Mouse (Mus musculus) stomach, embryonic 15.5 days (tissue): ENCODE results near the gene Cdc42bpa. TPM values are rescaled to one million over a fixed set of nuclear protein-coding genes. Genes with fewer than 3 reads are reported as not detected.

Experiments used
- ATAC-seq: fragments of 200-750 bp; cut with Nextera tagmentation; 2 replicates; pipeline ENCODE4 v1.8.0; 2017; ENCODE audit warnings: low read depth, moderate number of reproducible peaks, moderate TSS enrichment; ENCODE audit not compliant: insufficient read depth, low FRiP score
- H3K27ac ChIP-seq: fragments of 300-500 bp; sonication (generic); 2 replicates; pipeline ENCODE4 v1.5.1; 2015; ENCODE audit warnings: mild to moderate bottlenecking, inconsistent platforms
- H3K27me3 ChIP-seq: fragments of 300-500 bp; sonication (generic); replicated peaks from 2 replicates; pipeline ENCODE4 v1.6.1; 2015; ENCODE audit warnings: inconsistent platforms
- H3K36me3 ChIP-seq: fragments of 300-500 bp; sonication (generic); 2 replicates; pipeline ENCODE4 v1.6.1; 2015; ENCODE audit warnings: inconsistent platforms
- H3K4me1 ChIP-seq: fragments of 300-500 bp; sonication (generic); 2 replicates; pipeline ENCODE4 v1.6.1; 2015; ENCODE audit warnings: inconsistent platforms
- H3K4me2 ChIP-seq: fragments of 300-500 bp; sonication (generic); 2 replicates; pipeline ENCODE4 v1.6.1; 2015; ENCODE audit warnings: mild to moderate bottlenecking, inconsistent platforms
- H3K4me3 ChIP-seq: fragments of 300-500 bp; sonication (generic); replicated peaks from 2 replicates; pipeline ENCODE4 v1.5.1; 2015; ENCODE audit warnings: inconsistent platforms
- H3K9ac ChIP-seq: fragments of 300-500 bp; sonication (generic); 2 replicates; pipeline ENCODE4 v1.6.1; 2015; ENCODE audit warnings: inconsistent platforms
- H3K9me3 ChIP-seq: fragments of 300-500 bp; sonication (generic); 2 replicates; pipeline ENCODE4 v1.6.1; 2016; ENCODE audit warnings: inconsistent platforms
- WGBS: fragments of 180-500 bp; shearing (Covaris S2); methylation state at CpG from one replicate; pipeline ENCODE4 v1.1.7; 2015; 5-methylcytosine and 5-hydroxymethylcytosine counted together
- polyA plus RNA-seq: library from polyadenylated mRNA; unstranded; fragments of >200 nt; fragmentation: Nextera tagmentation; extraction: Ambion mirVana; gene quantifications from 2 replicates; pipeline ENCODE4 v1.2.1, GENCODE M21; 2015

The Cdc42bpa gene
- polyA plus RNA-seq, 1 experiment from 2014 or later, result 17.9 TPM

DNA sequence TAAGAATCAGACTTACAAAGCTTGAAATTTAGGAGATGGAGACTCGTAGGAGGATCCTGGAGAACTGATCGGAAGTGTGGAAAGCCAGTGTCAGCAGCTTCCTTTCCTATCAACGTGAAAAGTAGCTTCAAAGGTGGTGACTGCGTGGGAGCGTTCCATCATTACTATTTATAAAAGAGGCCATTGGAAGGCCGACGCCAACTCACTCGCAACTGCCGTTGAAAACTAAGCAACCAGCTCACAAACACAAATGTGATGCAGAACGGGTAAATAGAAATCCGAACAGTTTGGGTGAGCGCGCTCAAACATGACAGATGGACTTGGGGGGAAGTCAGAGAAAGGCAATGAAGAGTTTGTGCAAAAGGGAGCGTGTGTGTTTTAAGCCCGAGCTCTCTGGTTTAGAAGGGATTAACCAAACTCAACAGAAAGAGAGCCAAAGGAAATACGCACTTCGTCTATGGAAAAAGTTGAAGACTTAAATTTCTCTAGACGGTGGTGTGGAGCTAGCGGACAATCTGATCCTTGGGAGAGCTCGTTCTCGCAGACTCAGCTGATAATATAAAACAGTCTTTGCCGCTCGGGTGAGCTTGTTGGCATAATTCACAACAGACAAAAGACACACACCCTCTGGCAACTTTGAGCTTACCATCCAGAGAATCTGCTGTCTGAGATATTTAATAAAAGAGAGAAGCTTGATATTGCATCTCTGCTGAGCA, 20.0 kb upstream of the Cdc42bpa start:
- 62% methylated on average over 23 of the region's 23 CpGs for WGBS
- H3K9me3 ChIP-seq, result no peaks in the 10 kb centered on the region
- 0 out of 2 replicates have a peak overlapping the region, but pooled peaks have one; percentile 0 for H3K4me2 ChIP-seq
- no peak for ATAC-seq
- H3K9ac ChIP-seq, result no peak overlapping the region
- H3K4me1 ChIP-seq, result no peaks in the 10 kb centered on the region
- H3K27me3 ChIP-seq, result no peaks in the 10 kb centered on the region
- H3K36me3 ChIP-seq, result no peaks in the 10 kb centered on the region
- no peak overlapping the region for H3K4me3 ChIP-seq
- H3K27ac ChIP-seq, result 0 out of 2 replicates have a peak overlapping the region, but pooled peaks have one; percentile 1

GRCm38 (mm10) chr1:179940787-179941352, 19.4 kb upstream of the Cdc42bpa start:
- WGBS, result 75% methylated on average over 14 of the region's 14 CpGs
- Histone ChIP-seq H3K27me3 (no peaks in the 10 kb centered on the region), H3K4me3 (no peak overlapping the region), H3K36me3 (no peaks in the 10 kb centered on the region), H3K9ac (no peak overlapping the region), H3K27ac (0 out of 2 replicates have a peak overlapping the region, but pooled peaks have one; percentile 1), H3K4me2 (0 out of 2 replicates have a peak overlapping the region, but pooled peaks have one; percentile 0), H3K9me3 (no peaks in the 10 kb centered on the region), H3K4me1 (no peaks in the 10 kb centered on the region)
- no peak for ATAC-seq

DNA sequence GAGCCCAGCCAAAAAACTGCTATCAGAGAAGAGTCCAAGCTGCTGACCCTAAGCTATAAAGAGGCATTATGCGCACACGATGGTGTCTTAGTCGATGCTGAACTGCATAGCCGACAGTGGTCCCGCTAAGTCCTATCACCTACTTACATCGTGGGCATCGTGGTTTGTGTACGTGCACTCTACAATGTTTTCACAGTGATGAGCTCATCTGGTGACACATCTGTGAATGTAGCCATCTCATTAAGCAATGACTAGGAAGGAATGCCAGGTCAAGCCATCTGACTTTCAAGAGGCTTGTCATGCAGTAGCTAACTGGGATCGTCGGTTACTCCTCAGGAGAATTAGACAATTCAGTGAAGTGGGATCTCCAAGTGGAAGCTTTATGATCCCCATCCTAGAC, 15.3 kb upstream of the Cdc42bpa start:
- H3K36me3 ChIP-seq, result no peaks in the 10 kb centered on the region
- WGBS, result 89% methylated on average over 10 of the region's 10 CpGs
- no peak overlapping the region for H3K4me3 ChIP-seq
- H3K4me2 ChIP-seq, result no peak overlapping the region
- no peaks in the 10 kb centered on the region for H3K9me3 ChIP-seq
- no peak for ATAC-seq
- no peaks in the 10 kb centered on the region for H3K27me3 ChIP-seq
- no peak overlapping the region for H3K27ac ChIP-seq
- no peaks in the 10 kb centered on the region for H3K4me1 ChIP-seq
- H3K9ac ChIP-seq, result no peak overlapping the region

DNA sequence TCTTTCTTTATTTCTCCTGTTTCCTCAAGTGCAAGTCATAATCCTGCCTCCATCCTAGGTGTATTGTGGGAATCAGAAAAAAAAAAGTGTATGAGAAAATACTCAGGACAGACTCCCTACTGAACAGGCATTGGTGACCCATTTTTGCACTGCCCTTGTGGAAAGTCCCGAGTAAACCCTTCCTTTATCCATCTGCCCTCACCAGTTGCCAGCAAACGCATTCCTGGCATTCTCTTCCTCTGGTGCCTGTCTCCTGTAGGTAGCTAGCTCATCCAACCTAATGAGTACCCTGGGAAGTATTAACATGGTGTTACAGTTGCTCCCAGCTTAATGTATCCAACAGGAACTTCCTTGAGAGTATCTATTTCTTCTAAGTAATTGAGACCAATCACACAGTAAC, 13.7 kb upstream of the Cdc42bpa start:
- Histone ChIP-seq H3K27ac (no peak overlapping the region), H3K27me3 (no peaks in the 10 kb centered on the region), H3K4me1 (no peaks in the 10 kb centered on the region), H3K9ac (no peak overlapping the region), H3K4me3 (no peak overlapping the region), H3K4me2 (no peak overlapping the region), H3K36me3 (no peaks in the 10 kb centered on the region), H3K9me3 (no peaks in the 10 kb centered on the region)
- 18% methylated on average over 2 of the region's 2 CpGs for WGBS
- ATAC-seq, result no peak

DNA sequence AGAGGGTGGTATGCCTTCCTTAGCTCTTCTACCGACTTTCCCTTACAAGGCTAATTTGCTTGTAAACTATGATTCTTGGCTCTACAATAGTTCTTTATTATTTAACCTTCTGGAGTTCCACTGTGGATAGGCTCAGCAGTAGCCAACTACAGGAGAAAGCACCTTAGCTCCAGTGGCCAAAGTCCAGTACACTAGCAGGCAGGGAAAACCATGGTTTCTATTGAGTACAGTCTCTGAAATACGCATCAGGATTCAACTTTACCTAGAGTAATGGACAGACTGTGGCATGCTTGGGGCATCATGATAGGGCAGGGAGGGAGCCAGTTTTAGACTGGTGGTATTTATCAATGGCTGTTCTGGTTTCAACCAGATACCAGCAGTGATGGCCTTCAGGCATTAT, 12.6 kb upstream of the Cdc42bpa start:
- ATAC-seq, result no peak
- Histone ChIP-seq H3K9me3 (no peaks in the 10 kb centered on the region), H3K27ac (no peak overlapping the region), H3K36me3 (no peaks in the 10 kb centered on the region), H3K4me1 (no peaks in the 10 kb centered on the region), H3K27me3 (no peaks in the 10 kb centered on the region), H3K9ac (no peak overlapping the region), H3K4me3 (no peak overlapping the region), H3K4me2 (no peak overlapping the region)
- WGBS, result 85% methylated on average over 2 of the region's 2 CpGs

DNA sequence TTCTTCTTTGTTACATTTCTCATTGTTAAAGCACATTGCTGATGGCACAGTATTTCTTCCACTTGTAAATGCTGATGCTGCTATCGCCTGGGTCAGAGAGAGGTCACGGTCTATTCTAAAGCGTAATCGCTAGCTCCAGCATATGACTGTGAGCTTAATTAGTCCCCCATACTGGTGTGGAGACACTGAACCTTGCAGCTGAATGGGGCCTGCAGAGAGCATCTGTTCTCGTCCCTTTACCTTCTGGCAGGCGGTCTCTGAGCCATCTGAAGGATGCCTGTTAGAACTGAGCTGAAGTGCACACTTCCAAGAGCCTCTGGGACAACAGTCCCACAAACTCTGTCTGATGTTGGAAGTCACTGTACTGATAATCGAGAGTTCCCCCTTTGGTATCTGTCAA, 8.7 kb upstream of the Cdc42bpa start:
- Histone ChIP-seq H3K27ac (no peak overlapping the region), H3K4me1 (no peaks in the 10 kb centered on the region), H3K9ac (no peak overlapping the region), H3K9me3 (no peaks in the 10 kb centered on the region), H3K4me2 (no peak overlapping the region), H3K4me3 (no peak overlapping the region), H3K36me3 (no peaks in the 10 kb centered on the region), H3K27me3 (no peaks in the 10 kb centered on the region)
- 73% methylated on average over 7 of the region's 7 CpGs for WGBS
- no peak for ATAC-seq

- Histone ChIP-seq H3K9ac (no peak overlapping the region), H3K4me1 (no peaks in the 10 kb centered on the region), H3K9me3 (no peaks in the 10 kb centered on the region), H3K4me2 (no peak overlapping the region), H3K27ac (no peak overlapping the region), H3K36me3 (no peaks in the 10 kb centered on the region), H3K27me3 (no peaks in the 10 kb centered on the region), H3K4me3 (no peak overlapping the region)
- no peak for ATAC-seq
- WGBS, result 77% methylated on average over 3 of the region's 3 CpGs
Measured at GRCm38 (mm10) chr1:179953251-179953650, 7.0 kb upstream of the Cdc42bpa start.

GRCm38 (mm10) chr1:179957431-179957830, 2.8 kb upstream of the Cdc42bpa start:
- H3K27me3 ChIP-seq, result no peaks in the 10 kb centered on the region
- ATAC-seq, result no peak
- WGBS, result 75% methylated on average over 3 of the region's 3 CpGs
- H3K27ac ChIP-seq, result no peak overlapping the region
- no peaks in the 10 kb centered on the region for H3K36me3 ChIP-seq
- no peak overlapping the region for H3K4me3 ChIP-seq
- no peak overlapping the region for H3K9ac ChIP-seq
- H3K9me3 ChIP-seq, result no peaks in the 10 kb centered on the region
- no peaks in the 10 kb centered on the region for H3K4me1 ChIP-seq
- H3K4me2 ChIP-seq, result no peak overlapping the region

- Histone ChIP-seq H3K4me3 (peak overlapping the region; percentile 82), H3K27me3 (no peaks in the 10 kb centered on the region), H3K9ac (peak overlapping the region; percentile 88), H3K36me3 (no peaks in the 10 kb centered on the region), H3K9me3 (no peaks in the 10 kb centered on the region), H3K4me1 (no peaks in the 10 kb centered on the region), H3K4me2 (peak overlapping the region; percentile 64), H3K27ac (peak overlapping the region; percentile 93)
- 6% methylated on average over 41 of the region's 41 CpGs for WGBS
- no peak; the same call in 1 of the 2 replicates for ATAC-seq
Measured at GRCm38 (mm10) chr1:179958871-179959720, 1.2 kb upstream of the Cdc42bpa start.

DNA sequence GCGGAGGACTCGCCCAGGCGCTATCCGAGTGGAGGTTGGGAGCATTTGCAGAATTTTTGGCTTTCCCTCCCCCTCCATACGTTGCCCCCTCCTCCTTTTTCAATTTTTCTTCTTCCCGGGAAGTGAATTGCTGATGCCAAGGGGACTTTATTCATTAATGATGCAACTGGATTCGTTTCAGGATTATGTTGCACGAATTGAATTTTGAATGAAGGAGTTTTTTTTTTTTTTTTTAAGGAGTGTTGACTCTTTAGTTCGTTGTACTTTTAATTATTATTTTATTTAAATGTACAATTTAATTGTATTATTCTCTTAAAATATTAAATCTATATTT, 238 bp downstream of the Cdc42bpa start:
- no peaks in the 10 kb centered on the region for H3K27me3 ChIP-seq
- H3K27ac ChIP-seq, result peak overlapping the region; percentile 93
- H3K36me3 ChIP-seq, result no peaks in the 10 kb centered on the region
- peak overlapping the region; percentile 64 for H3K4me2 ChIP-seq
- H3K4me3 ChIP-seq, result peak overlapping the region; percentile 82
- no peak for ATAC-seq
- H3K4me1 ChIP-seq, result no peaks in the 10 kb centered on the region
- peak overlapping the region; percentile 88 for H3K9ac ChIP-seq
- 0% methylated on average over 9 of the region's 9 CpGs for WGBS
- no peaks in the 10 kb centered on the region for H3K9me3 ChIP-seq

- Histone ChIP-seq H3K27me3 (no peaks in the 10 kb centered on the region), H3K36me3 (no peaks in the 10 kb centered on the region), H3K9me3 (no peaks in the 10 kb centered on the region), H3K4me2 (peak overlapping the region; percentile 64), H3K4me3 (peak overlapping the region; percentile 82), H3K9ac (no peak overlapping the region), H3K4me1 (no peaks in the 10 kb centered on the region), H3K27ac (no peak overlapping the region)
- WGBS, result 2% methylated on average over 16 of the region's 16 CpGs
- no peak for ATAC-seq
Measured at GRCm38 (mm10) chr1:179960882-179961698, 818 bp downstream of the Cdc42bpa start.
